Mouse (Mus musculus) brain, adult 2 months (tissue): ENCODE results near the gene Cog5.
"Not testable (repeated sequence)": the region's sequence is repeated elsewhere in the genome, so short reads cannot be mapped to it uniquely, and the experiment has no call there.

ENCODE experiments used
- DNase-seq: peaks from one replicate; pipeline ENCODE4 v3.0.0; 2011; ENCODE audit warnings: low read depth, low spot score

The Cog5 gene

GRCm38 (mm10) chr12:31654197-31654964 lies at the start of gene Cog5, which contains the start of gene Dus4l:
Gene Cog5 (plus strand): TSS chr12:31654869.
Gene Dus4l (minus strand): TSS chr12:31654826.
- DNase-seq = peak; percentile 96

GRCm38 (mm10) chr12:31604894-31605293 lies 49.8 kb upstream of the Cog5 start:
- peak; percentile 74 for DNase-seq

- no peak for DNase-seq
Measured at GRCm38 (mm10) chr12:31608138-31608537, 46.5 kb upstream of the Cog5 start.

GRCm38 (mm10) chr12:31613353-31613752 lies 41.3 kb upstream of the Cog5 start:
- DNase-seq = no peak

- no peak for DNase-seq
Measured at GRCm38 (mm10) chr12:31620106-31620505, 34.6 kb upstream of the Cog5 start.

GRCm38 (mm10) chr12:31625016-31625415 lies 29.7 kb upstream of the Cog5 start:
- no peak for DNase-seq

- not testable (repeated sequence) for DNase-seq
Measured at GRCm38 (mm10) chr12:31628396-31628795, 26.3 kb upstream of the Cog5 start.

GRCm38 (mm10) chr12:31633970-31634342 lies 20.7 kb upstream of the Cog5 start:
- DNase-seq = peak; percentile 25

- peak; percentile 82 for DNase-seq
Measured at GRCm38 (mm10) chr12:31634343-31635239, 20.1 kb upstream of the Cog5 start, which contains the start of gene Bcap29. Gene Bcap29 (minus strand): TSS chr12:31634658.

DNA sequence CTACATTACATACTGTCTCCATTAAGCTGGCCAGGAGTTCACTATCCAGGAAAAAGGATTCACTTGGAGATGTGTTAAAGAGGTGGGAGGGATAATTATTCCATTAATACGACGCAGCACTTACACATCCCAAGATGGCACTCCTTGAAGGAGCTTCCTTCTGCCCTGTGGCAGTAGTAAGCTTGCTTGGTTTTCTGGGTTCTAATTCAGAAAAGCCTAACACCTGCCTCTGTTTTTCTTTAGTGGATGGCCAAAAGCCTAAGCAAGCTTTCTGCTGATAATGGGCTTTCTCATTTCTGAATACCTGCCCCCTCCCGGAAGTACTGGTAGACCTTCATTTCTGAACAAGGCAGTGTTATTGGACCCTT lies 19.4 kb upstream of the Cog5 start:
- no peak for DNase-seq

DNA sequence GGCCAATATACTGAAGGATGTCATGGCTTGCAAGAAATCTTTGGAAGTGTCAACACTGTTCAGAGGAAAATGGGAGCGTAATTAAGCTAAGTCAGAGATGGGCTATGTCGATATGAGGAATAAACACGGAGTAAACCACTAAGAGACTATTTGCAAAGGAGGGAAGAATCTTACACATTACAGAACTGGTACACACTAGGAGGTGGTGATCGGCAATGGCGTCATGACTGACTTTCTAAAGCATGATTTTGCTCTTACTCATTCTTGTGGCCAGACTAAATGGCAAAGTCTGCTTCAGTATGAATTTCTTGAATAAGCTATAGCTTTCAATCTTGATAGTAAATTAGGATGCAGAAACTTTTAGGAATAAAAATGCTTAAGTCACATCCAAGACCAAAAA lies 1.1 kb upstream of the Cog5 start:
- no peak for DNase-seq

GRCm38 (mm10) chr12:31654965-31655477 lies 352 bp downstream of the Cog5 start:
- no peak for DNase-seq

DNA sequence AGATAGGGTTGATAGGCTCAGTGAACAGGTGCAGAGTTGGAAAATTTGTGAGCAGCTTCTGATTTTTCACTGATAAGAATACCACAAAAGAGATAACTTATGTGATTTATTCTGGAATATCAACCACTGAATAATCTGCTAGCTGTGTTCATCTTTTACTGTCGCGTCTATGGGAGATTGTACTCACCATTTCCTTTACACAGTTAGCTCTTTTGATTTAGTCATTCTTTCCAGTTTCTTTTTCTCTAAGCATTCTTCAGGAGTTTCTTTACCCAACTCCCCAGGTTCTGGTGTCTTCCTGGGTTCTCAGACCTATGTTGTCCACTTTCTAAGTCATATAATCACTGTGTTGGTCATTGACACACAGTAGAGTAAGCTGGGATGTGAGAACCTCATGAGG lies 2.2 kb downstream of the Cog5 start:
- no peak for DNase-seq

GRCm38 (mm10) chr12:31665999-31666398 lies 11.3 kb downstream of the Cog5 start:
- no peak for DNase-seq

- DNase-seq = no peak
Measured at GRCm38 (mm10) chr12:31667187-31667586, 12.5 kb downstream of the Cog5 start.

DNA sequence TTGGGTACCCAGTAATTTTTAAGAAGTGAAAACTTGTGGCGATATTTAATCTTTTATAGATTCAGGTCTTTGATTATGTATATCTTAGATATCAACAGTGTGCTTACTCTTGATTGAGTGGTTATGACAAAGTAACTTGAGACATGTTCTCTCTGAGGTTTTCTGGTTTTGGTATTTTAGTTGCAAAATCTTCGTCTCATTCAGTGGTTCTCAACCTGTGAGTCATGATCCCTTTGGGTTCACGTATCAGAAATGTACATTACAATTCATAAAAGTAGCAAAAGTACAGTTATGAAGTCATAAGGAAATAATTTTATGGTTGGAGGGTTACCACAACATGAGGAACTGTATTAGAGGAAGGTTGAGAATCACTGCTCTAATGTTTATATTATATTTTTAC lies 32.0 kb downstream of the Cog5 start:
- no peak for DNase-seq

DNA sequence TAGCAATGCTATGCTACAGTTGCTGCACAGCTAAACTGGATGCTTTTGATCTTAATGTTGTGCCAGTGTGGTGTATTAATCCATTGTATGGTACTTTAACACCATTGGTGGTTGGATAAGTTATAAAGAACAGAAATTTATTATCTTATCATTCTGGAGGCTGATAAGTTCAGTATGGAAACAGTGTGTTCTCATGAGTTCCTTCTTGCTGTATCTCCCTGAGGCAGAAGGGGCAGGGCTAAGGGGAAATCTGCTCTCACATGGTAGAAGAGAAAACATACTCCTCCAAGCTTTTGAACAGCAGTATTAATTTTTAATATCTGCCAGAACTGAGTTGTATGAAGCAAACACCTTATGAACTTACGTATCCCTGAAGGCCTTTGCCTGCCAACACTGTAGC lies 38.6 kb downstream of the Cog5 start:
- no peak for DNase-seq

DNA sequence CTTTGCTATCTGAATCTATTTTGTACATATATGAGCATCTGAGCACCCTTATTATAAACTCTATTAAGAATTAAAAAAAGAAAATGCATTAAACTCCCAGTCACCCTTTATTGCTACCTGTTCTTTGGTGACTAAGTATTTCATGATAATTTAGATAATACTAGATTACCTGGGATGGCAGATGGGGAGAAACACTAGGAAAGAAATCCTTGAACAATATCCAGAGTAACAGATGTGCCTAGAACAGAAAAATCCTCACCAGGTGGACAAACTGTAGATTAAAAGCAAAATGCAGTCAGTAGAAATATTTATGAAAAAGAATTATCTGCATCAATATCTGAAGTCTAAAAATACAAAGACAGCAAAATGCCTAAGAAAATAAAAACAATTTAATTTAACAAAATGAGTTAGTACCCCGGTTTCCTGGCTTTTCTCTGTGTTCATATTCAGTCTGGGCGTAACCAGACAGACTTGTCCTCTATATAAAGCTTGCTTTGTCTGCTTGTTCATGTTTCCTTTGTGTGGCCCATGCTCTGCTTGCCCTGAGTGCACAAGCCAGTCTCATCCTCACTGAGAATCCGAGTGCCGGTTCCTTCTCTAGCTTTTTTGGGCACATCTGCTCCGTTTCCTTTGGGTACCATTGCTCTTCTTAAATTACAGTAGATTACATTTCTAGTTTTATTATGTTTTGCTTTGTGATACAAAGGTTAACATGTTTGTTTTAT lies 46.1 kb downstream of the Cog5 start:
- DNase-seq = peak; percentile 50

- no peak for DNase-seq
Measured at GRCm38 (mm10) chr12:31701411-31701810, 46.7 kb downstream of the Cog5 start.

DNA sequence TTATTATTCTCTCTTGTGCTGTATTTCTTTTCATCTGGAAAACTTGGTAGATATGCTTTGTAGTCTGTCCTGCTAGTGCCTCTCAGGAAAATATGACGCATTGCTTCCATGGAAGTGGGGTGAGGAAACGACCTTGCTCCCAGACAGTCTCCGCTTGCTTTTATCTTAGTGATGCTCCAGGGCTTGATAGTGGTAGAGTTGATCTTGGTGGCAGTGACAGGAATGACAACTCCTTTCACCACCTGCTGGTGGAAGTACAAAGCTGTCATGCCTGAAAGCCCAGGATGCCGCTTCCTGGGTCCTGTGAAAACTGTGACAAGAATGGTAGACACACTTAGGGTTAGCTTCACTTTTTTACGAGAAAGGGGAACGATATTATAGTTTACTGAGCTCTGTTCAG lies 49.2 kb downstream of the Cog5 start:
- DNase-seq = peak; percentile 25

DNA sequence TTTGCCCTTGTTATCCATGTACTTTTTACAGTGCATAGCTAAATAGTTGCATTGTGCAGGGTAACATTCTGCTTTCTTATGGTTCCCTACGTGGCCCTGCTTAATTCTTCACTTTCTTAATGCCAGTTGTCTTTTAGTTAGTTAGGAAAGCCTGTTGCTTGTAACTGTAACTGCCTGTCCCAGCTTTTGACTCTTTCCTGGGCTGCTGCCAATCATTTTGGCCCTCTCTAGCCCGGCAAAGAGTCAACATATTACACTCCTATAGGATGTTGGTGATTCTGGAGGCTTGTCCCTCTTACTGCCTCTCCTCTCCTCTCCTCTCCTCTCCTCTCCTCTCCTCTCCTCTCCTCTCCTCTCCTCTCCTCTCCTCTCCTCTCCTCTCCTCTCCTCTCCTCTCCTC lies 51.5 kb downstream of the Cog5 start:
- DNase-seq = no peak

DNA sequence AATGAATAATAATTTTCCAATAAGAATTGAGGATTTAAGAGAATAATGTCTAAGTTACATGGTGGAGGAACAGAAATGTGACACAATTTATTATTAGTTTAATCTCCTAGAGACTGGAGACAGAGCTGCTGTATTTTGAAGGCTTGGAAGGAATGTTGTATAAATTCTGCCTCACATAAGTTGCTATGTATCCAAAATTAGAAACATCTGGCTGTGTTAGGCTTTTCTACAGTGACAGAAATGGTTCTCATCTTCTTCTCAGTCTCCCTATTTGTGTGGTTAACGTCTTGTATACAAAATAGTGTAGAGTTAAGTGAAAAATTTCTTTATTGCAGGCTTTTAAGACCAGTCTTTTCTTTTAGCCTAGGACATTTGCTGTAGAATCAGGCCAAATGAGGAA lies 52.9 kb downstream of the Cog5 start:
- no peak for DNase-seq
